ENCODE assay signal across 12 mouse cellular contexts in genomic region chr16:41692435-41692834, GRCm38 (mm10).
DNase-seq lines count a peak whose midpoint lies in the region; ATAC-seq and TF ChIP-seq lines count a peak whose summit lies in the region.
"Had no signal": no experiment of that assay in that cellular context is flagged by ENCODE, and none has a peak within 500 bp of the region (broad histone marks: within the 10 kb centered on the region; RNA-seq: fewer than 3 reads in every experiment).

No protein-coding gene starts in this region.

- H3K4me2 ChIP-seq in kidney, embryonic 15.5 days: no peak overlapping the region
- no peak overlapping the region for H3K4me2 ChIP-seq in forebrain, embryonic 12.5 days
- H3K4me2 ChIP-seq: hindbrain, embryonic 15.5 days; midbrain, embryonic 15.5 days had no signal

- no peak overlapping the region for H3K4me3 ChIP-seq in kidney, adult 2 months (ENCODE audit: insufficient read depth, low read depth, low read length)
- H3K4me3 ChIP-seq in kidney, embryonic 15.5 days (replicated peaks): no peak overlapping the region
- H3K4me3 ChIP-seq in ES-E14 (ENCODE audit: insufficient read depth in 1 of 2, low read depth in 1 of 2, low read length in 2 of 2, poor library complexity in 1 of 2, severe bottlenecking in 1 of 2): no peak overlapping the region
- H3K4me3 ChIP-seq in embryonic facial prominence, embryonic 10.5 days: no peak overlapping the region
- H3K4me3 ChIP-seq in forebrain, embryonic 12.5 days (replicated peaks): no peak overlapping the region
- H3K4me3 ChIP-seq: hindbrain, embryonic 15.5 days; midbrain, embryonic 15.5 days had no signal

- no peak for TF ChIP-seq POLR2A in kidney, adult 2 months (IDR thresholded peaks at IDR 0.05; ENCODE audit: low read depth, low read length)

- H3K9ac ChIP-seq in kidney, embryonic 15.5 days: no peak overlapping the region
- no peak overlapping the region for H3K9ac ChIP-seq in ES-E14 (ENCODE audit: insufficient read depth, low read depth, low read length, poor library complexity, severe bottlenecking)
- H3K9ac ChIP-seq in forebrain, embryonic 12.5 days: no peak overlapping the region
- H3K9ac ChIP-seq: hindbrain, embryonic 15.5 days; midbrain, embryonic 15.5 days had no signal

- H3K36me3 ChIP-seq in kidney, adult 2 months (ENCODE audit: control insufficient read depth, insufficient read depth, low read length): no peaks in the 10 kb centered on the region
- no peaks in the 10 kb centered on the region for H3K36me3 ChIP-seq in kidney, embryonic 15.5 days
- no peaks in the 10 kb centered on the region for H3K36me3 ChIP-seq in ES-E14 (ENCODE audit: control insufficient read depth, insufficient read depth, low read length, poor library complexity, severe bottlenecking)
- no peaks in the 10 kb centered on the region for H3K36me3 ChIP-seq in embryonic facial prominence, embryonic 10.5 days (replicated peaks)
- H3K36me3 ChIP-seq in forebrain, embryonic 12.5 days (replicated peaks): no peaks in the 10 kb centered on the region
- H3K36me3 ChIP-seq: hindbrain, embryonic 15.5 days; midbrain, embryonic 15.5 days had no signal

- in situ Hi-C loops in ES-E14 (cut with MboI; ENCODE audit: low sequenced_read_pairs in 2 of 2, unreplicated experiment in 2 of 2): no loop called here

- peak; percentile 14; the same call in 1 of the 2 replicates for TF ChIP-seq CTCF in kidney, adult 2 months (conservative IDR thresholded peaks at IDR 0.05; ENCODE audit: insufficient read depth, insufficient read length, low read depth, low read length)

- no peaks in the 10 kb centered on the region for H3K4me1 ChIP-seq in kidney, adult 2 months (ENCODE audit: control insufficient read depth, insufficient read depth, low read length)
- 0 out of 2 replicates have a peak, but pooled peaks cover 2% of the 10 kb centered on the region for H3K4me1 ChIP-seq in kidney, embryonic 15.5 days
- no peaks in the 10 kb centered on the region for H3K4me1 ChIP-seq in ES-E14 (ENCODE audit: control insufficient read depth in 2 of 2, insufficient read depth in 2 of 2, low read length in 2 of 2, poor library complexity in 1 of 2)
- H3K4me1 ChIP-seq in embryonic facial prominence, embryonic 10.5 days: 0 out of 2 replicates have a peak, but pooled peaks cover 2% of the 10 kb centered on the region
- no peaks in the 10 kb centered on the region for H3K4me1 ChIP-seq in forebrain, embryonic 12.5 days

- H3K27ac ChIP-seq in kidney, adult 2 months (ENCODE audit: insufficient read depth, low read depth, low read length): no peak overlapping the region
- no peak overlapping the region for H3K27ac ChIP-seq in kidney, embryonic 15.5 days
- no peak overlapping the region for H3K27ac ChIP-seq in ES-E14 (ENCODE audit: insufficient read depth, low read depth, low read length, poor library complexity, severe bottlenecking)
- no peak overlapping the region for H3K27ac ChIP-seq in embryonic facial prominence, embryonic 10.5 days (replicated peaks)
- no peak overlapping the region for H3K27ac ChIP-seq in forebrain, embryonic 12.5 days
- H3K27ac ChIP-seq: hindbrain, embryonic 15.5 days; midbrain, embryonic 15.5 days had no signal

- no peaks in the 10 kb centered on the region for H3K27me3 ChIP-seq in kidney, adult 2 months (replicated peaks; ENCODE audit: control insufficient read depth, insufficient read depth, low read length)
- no peaks in the 10 kb centered on the region for H3K27me3 ChIP-seq in kidney, embryonic 15.5 days
- no peaks in the 10 kb centered on the region for H3K27me3 ChIP-seq in embryonic facial prominence, embryonic 10.5 days (replicated peaks; ENCODE audit: low read depth, poor library complexity, severe bottlenecking)
- H3K27me3 ChIP-seq in forebrain, embryonic 12.5 days: no peaks in the 10 kb centered on the region
- H3K27me3 ChIP-seq: hindbrain, embryonic 15.5 days; midbrain, embryonic 15.5 days had no signal

- DNase-seq in adrenal gland, adult (ENCODE audit: inconsistent age in 2 of 2, low spot score in 1 of 2): peak; percentile 5 to 69
- no peak for DNase-seq in adrenal gland, postnatal 25 days
- DNase-seq in kidney, adult 2 months: peak; percentile 39
- DNase-seq in ES-E14 (ENCODE audit: low read depth, low spot score): peak; percentile 17
- peak; percentile 10 for DNase-seq in embryonic facial prominence, embryonic 10.5 days (ENCODE audit: low spot score)
- DNase-seq: right cerebral cortex, adult 18-20 months; thymus, postnatal 36 days had no signal

- ATAC-seq in kidney, embryonic 15.5 days (replicated peaks; ENCODE audit: low FRiP score): no peak
- ATAC-seq in erythroblast, adult 5-6 weeks (replicated peaks; ENCODE audit: low FRiP score, poor library complexity, severe bottlenecking): no peak
- ATAC-seq in forebrain, embryonic 12.5 days (ENCODE audit: low FRiP score): no peak
- ATAC-seq: midbrain, embryonic 15.5 days had no signal

- H3K9me3 ChIP-seq in kidney, embryonic 15.5 days (replicated peaks): no peaks in the 10 kb centered on the region
- no peaks in the 10 kb centered on the region for H3K9me3 ChIP-seq in ES-E14 (ENCODE audit: control insufficient read depth, insufficient read depth, low read depth, low read length)
- no peaks in the 10 kb centered on the region for H3K9me3 ChIP-seq in embryonic facial prominence, embryonic 10.5 days
- no peaks in the 10 kb centered on the region for H3K9me3 ChIP-seq in forebrain, embryonic 12.5 days
- H3K9me3 ChIP-seq: hindbrain, embryonic 15.5 days; midbrain, embryonic 15.5 days had no signal

TF ChIP-seq in ES-E14, 5 proteins besides CTCF, POLR2A, EP300 and RAD21:
- TF ChIP-seq ZC3H11A (IDR thresholded peaks at IDR 0.05; ENCODE audit: borderline replicate concordance, low read depth, low read length): peak; percentile 17; the same call in 1 of the 2 replicates
- no peak for TF ChIP-seq ZNF384 (IDR thresholded peaks at IDR 0.05; ENCODE audit: low read depth, low read length)
TF ChIP-seq in ES-E14: peak in this region for 1.
